Mouse (Mus musculus) forebrain, embryonic 14.5 days (tissue): Measurements from ENCODE around the gene Lat. TPM values are rescaled to one million over a fixed set of nuclear protein-coding genes. Genes with fewer than 3 reads are reported as not detected.
A peak's percentile ranks its signal among the peaks of the same experiment; 100 is the strongest.

Experiments
- ATAC-seq: fragments of 200-750 bp; cut with Nextera tagmentation; 2 replicates; pipeline ENCODE4 v1.8.0; 2017; ENCODE audit warnings: mild to moderate bottlenecking, moderate library complexity
- DNase-seq: peaks from one replicate; pipeline ENCODE4 v3.0.0-alpha.2; 2015; ENCODE audit warnings: low spot score
- H3K27ac ChIP-seq: fragments of 300-500 bp; sonication (generic); 2 replicates; pipeline ENCODE4 v1.5.1; 2014; ENCODE audit warnings: low read depth, mild to moderate bottlenecking, control low read depth, low read length, moderate library complexity
- H3K27me3 ChIP-seq: fragments of 300-500 bp; sonication (generic); replicated peaks from 2 replicates; pipeline ENCODE4 v1.6.1; 2014; ENCODE audit warnings: low read length, control low read depth, mixed read lengths; ENCODE audit not compliant: control insufficient read depth, insufficient read depth
- H3K36me3 ChIP-seq: fragments of 300-500 bp; sonication (generic); 2 replicates; pipeline ENCODE4 v1.6.1; 2014; ENCODE audit warnings: low read length, control low read depth; ENCODE audit not compliant: control insufficient read depth, insufficient read depth
- H3K4me1 ChIP-seq: fragments of 300-500 bp; sonication (generic); 2 replicates; pipeline ENCODE4 v1.6.1; 2014; ENCODE audit warnings: antibody characterized with exemption, low read length, control low read depth; ENCODE audit not compliant: control insufficient read depth, insufficient read depth
- H3K4me2 ChIP-seq: fragments of 300-500 bp; sonication (generic); 2 replicates; pipeline ENCODE4 v1.6.1; 2014; ENCODE audit warnings: mild to moderate bottlenecking, control low read depth, low read length
- H3K4me3 ChIP-seq: fragments of 300-500 bp; sonication (generic); 2 replicates; pipeline ENCODE4 v1.5.1; 2014; ENCODE audit warnings: low read depth, low read length, control low read depth
- H3K9ac ChIP-seq: fragments of 300-500 bp; sonication (generic); 2 replicates; pipeline ENCODE4 v1.6.1; 2014; ENCODE audit warnings: mild to moderate bottlenecking, low read length, control low read depth, moderate library complexity
- H3K9me3 ChIP-seq: fragments of 300-500 bp; sonication (generic); replicated peaks from 2 replicates; pipeline ENCODE4 v1.6.1; 2016; ENCODE audit warnings: low read length, control low read depth, mixed read lengths; ENCODE audit not compliant: control insufficient read depth
- WGBS: fragments of 180-500 bp; shearing (Covaris S2); extraction: QIAGEN DNeasy Blood & Tissue Kit; methylation state at CpG from one replicate; pipeline ENCODE4 v1.1.7; 2014; 5-methylcytosine and 5-hydroxymethylcytosine counted together
- polyA plus RNA-seq: library from polyadenylated mRNA; unstranded; fragments of >200 nt; fragmentation: Nextera tagmentation; extraction: Ambion mirVana; gene quantifications from 2 replicates; pipeline ENCODE4 v1.2.1, GENCODE M21; 2014

Lat gene
- polyA plus RNA-seq, 1 experiment from 2014 or later = 0.50 TPM

DNA sequence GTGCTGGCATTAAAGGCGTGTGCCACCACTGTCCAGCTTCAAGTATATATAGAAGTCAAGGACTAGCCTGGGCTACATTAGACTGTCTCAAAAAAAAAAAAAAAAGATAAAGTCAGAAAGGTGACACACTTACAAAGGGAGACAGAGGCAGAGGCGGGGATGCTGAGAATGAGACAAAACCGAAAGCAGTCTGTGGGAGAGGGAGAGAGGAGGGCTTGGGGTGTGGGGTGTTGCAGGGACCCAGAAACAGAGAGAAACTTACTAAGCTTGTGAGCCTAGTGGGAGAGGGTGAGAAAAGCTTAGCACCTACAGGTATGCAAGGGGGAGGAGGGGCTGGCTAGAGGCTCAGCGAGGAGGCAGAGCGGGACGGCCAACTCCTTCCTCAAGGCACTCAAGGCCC lies 11.5 kb downstream of the Lat start:
- DNase-seq = no peak
- Histone ChIP-seq H3K4me1 (no peaks in the 10 kb centered on the region), H3K4me2 (no peak overlapping the region), H3K4me3 (no peak overlapping the region), H3K27ac (no peak overlapping the region), H3K9me3 (no peaks in the 10 kb centered on the region), H3K27me3 (no peaks in the 10 kb centered on the region), H3K9ac (no peak overlapping the region), H3K36me3 (no peaks in the 10 kb centered on the region)
- WGBS = 88% methylated on average over 6 of the region's 6 CpGs
- ATAC-seq = no peak

DNA sequence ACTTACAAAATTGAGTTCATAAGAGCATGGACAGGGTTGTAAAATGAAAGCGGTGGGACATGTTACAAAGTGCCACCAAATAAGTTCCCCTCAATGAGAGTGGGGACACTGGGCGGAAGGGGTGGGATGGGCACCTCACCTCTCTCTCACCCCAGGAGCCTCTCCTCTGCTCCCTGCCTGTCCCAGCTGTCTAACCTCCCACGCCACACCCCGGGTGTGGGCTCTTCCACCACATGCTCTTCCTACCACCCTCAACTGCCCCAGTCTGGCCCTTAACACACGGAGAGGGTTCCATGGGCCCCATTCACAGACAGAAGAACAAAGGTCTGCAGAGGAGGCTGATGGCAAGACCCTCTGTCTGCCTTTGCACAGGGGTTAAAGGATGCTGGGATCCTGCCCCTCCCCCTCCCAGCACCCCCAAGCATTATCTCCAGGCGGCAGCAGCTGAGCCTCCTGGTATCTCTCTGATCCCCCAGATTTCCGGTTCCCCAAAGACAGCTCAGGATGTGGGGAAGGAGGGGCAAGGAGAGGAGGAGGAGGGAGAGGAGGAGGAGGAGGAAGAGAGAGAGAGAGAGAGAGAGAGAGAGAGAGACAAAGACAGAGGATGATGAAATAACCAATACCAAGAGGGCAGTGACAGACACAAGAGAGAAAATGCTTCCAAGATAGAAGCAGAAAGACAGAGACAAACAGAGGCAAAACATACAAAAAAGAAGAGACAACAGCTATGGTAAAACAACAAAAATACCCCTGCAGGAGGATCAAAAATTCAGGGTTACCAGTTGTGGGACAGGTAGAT lies 12.4 kb downstream of the Lat start:
- DNase-seq (no peak), ATAC-seq (no peak)
- Histone ChIP-seq H3K36me3 (no peaks in the 10 kb centered on the region), H3K4me1 (no peaks in the 10 kb centered on the region), H3K27ac (no peak overlapping the region), H3K27me3 (no peaks in the 10 kb centered on the region), H3K4me2 (no peak overlapping the region), H3K9ac (no peak overlapping the region), H3K9me3 (no peaks in the 10 kb centered on the region), H3K4me3 (no peak overlapping the region)
- WGBS = 55% methylated on average over 7 of the region's 7 CpGs

DNA sequence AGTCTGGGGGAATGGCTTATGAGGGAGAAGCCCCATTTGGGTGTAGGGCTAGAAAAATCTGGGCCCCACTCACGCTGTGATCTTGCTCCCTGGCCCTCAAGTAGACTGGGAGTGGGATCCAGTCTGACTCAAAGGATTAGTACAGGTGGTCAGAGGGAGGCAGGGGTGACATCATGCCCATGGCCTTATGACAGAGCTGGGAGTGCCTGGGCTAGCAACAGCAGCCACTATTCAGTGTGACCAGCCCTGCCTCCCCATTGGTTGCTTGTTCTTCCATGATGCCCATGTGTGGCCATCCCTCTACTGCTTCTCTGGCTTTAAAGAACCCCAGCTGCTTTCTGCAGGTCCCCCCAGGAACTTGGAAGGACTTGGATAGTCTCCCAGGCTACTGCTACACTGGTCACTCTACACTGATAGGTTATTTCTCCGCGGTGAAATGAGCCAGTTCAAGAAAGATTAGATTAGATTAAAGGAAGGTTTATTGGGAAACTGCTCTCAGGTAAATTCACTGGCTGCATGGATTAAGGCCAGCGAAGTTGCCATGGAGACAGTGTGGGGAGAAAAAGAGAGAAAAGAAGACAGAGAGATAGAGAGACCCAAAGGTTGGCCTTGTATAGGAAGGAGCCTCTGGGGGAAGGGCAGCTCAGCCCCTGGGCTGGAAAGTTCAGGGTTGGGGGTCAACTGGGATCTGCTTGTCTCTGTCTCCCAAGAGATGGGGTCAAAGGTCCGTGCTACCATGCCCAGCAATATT lies 13.3 kb downstream of the Lat start:
- H3K27me3 ChIP-seq = no peaks in the 10 kb centered on the region
- no peak overlapping the region for H3K4me2 ChIP-seq
- 51% methylated on average over 5 of the region's 5 CpGs for WGBS
- no peak overlapping the region for H3K9ac ChIP-seq
- no peak overlapping the region for H3K4me3 ChIP-seq
- H3K27ac ChIP-seq = no peak overlapping the region
- no peak for ATAC-seq
- H3K4me1 ChIP-seq = no peaks in the 10 kb centered on the region
- no peaks in the 10 kb centered on the region for H3K9me3 ChIP-seq
- no peaks in the 10 kb centered on the region for H3K36me3 ChIP-seq
- DNase-seq = no peak

DNA sequence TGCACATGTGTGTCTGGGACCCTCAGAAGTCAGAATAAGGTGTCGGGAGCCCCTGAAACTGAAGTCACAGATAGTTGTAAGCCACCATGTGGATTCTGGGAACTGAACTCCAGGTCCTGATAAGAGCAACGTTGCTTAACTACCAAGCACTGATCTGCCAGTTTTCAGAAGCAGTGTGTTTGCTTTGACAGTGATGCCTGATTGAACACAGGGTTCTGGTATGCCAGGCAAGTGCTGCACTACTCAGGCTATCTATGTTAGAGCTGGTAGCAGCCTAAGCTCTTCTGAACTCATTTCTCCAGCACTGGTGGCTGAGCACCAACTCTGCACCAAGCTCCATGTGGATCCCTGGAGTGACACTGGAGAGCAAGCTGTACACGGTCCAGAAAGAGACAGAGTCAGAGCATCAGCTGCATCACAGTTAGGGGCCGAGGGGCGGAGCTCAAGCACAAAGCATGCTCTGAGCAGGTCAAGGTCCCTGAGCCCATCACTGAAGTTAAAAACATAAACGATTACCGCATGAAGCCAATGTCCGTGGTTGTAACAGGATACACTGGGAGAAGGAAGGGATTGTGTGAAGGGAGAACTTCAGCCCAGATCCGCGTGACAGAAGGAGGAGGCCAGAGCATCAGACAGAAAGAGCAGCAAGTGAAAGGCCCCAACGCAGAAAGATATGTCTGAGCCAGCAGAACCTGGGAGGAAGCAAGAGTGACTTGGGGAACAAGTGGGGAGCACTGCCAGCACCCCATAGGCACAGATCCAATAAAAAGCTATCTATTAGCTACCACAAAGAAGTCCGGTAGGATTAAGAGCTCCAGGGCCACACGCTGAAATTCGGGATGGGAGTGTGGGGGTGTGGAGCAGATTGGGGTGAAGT lies 14.4 kb downstream of the Lat start:
- H3K9me3 ChIP-seq = no peaks in the 10 kb centered on the region
- H3K4me1 ChIP-seq = no peaks in the 10 kb centered on the region
- no peak overlapping the region for H3K9ac ChIP-seq
- H3K27ac ChIP-seq = no peak overlapping the region
- 50% methylated on average over 14 of the region's 14 CpGs for WGBS
- H3K4me2 ChIP-seq = no peak overlapping the region
- H3K27me3 ChIP-seq = no peaks in the 10 kb centered on the region
- H3K4me3 ChIP-seq = no peak overlapping the region
- ATAC-seq (no peak), DNase-seq (no peak)
- H3K36me3 ChIP-seq = no peaks in the 10 kb centered on the region

DNA sequence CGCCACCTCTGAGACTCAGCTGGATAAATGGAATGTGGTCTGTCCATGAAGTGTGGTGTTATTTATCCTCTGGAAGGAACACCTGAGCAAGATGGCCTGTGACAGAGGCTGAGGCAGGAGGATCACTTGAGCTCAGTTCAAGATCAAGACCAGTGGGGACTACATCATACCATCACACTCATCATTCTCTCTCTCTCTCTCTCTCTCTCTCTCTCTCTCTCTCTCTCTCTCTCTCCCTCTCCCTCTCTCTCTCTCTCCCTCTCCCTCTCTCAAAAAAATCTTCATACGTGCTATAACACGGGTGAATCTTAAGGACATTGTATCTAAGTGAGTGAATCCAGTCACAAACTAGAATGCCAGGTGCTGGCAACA lies 15.4 kb downstream of the Lat start:
- no peak overlapping the region for H3K27ac ChIP-seq
- no peak overlapping the region for H3K4me3 ChIP-seq
- H3K4me1 ChIP-seq = no peaks in the 10 kb centered on the region
- ATAC-seq (no peak), DNase-seq (no peak)
- H3K27me3 ChIP-seq = no peaks in the 10 kb centered on the region
- no peaks in the 10 kb centered on the region for H3K36me3 ChIP-seq
- no peak overlapping the region for H3K9ac ChIP-seq
- 91% methylated on average over 3 of the region's 3 CpGs for WGBS
- no peak overlapping the region for H3K4me2 ChIP-seq
- no peaks in the 10 kb centered on the region for H3K9me3 ChIP-seq

DNA sequence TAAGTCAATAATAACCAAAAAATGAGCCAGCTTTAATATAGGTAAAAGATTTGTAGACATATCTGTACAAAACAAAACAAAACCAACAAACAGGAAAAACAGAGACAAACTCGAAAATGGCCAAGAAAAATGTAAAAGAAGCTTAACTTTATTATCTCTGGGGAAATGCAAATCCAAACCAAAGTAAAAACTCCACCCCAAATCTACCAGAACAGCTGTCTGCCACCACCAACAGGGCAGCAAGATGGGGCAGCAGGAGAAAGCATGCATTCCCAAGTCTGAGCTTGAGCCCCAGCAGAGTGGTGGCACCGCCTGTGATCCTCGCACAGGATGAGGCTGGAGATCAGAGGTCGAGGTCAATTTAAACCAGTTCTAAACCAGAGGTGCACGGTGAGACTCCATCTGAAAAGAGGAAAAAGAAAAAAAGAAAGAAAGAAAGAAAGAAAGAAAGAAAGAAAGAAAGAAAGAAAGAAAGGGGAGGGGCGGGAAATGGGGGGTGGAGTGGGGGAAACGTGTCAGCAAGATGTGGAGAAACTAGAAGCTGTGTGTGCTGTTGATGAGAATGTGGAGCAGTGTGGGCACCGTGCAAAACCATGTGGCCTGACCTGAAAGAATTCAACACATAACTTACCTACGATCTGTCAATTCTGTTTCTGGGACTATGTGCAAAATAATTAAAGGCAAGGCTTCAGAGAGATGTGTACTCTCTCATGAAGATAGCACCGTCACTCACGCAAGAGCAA lies 15.9 kb downstream of the Lat start:
- Histone ChIP-seq H3K4me3 (no peak overlapping the region), H3K4me1 (no peaks in the 10 kb centered on the region), H3K27me3 (no peaks in the 10 kb centered on the region), H3K36me3 (no peaks in the 10 kb centered on the region), H3K9ac (no peak overlapping the region), H3K27ac (no peak overlapping the region), H3K4me2 (no peak overlapping the region), H3K9me3 (no peaks in the 10 kb centered on the region)
- ATAC-seq = no peak
- WGBS = 67% methylated on average over 11 of the region's 11 CpGs
- no peak for DNase-seq

DNA sequence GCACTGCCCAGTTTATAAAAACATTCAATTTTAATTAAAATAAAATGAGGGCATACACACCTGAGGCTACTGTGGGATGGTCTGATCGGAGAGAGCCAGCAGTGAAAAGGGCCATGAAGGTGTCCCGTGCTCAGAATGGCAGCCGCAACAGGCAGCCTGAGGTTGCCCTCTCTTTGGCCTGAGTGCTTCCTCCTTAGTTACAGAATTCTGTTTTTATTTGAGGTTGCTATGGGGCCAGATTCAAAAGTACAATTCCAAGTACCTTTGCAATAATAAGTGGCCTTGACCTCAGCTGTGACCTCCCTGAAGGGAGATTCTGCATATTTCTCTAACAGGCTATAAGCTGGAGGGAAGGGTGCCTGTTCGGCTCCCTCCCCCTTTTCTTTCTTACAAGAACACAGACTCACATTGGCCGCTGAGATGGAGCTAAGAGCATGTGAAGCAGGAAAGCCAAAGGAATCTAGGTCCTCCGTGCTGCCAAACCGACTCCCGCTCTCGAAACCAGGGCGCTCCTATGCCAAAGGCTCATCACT lies 17.9 kb downstream of the Lat start:
- no peaks in the 10 kb centered on the region for H3K27me3 ChIP-seq
- 56% methylated on average over 10 of the region's 10 CpGs for WGBS
- H3K9ac ChIP-seq = peak overlapping the region; percentile 29
- H3K9me3 ChIP-seq = no peaks in the 10 kb centered on the region
- no peaks in the 10 kb centered on the region for H3K36me3 ChIP-seq
- DNase-seq (no peak), ATAC-seq (no peak)
- no peak overlapping the region for H3K27ac ChIP-seq
- no peak overlapping the region for H3K4me3 ChIP-seq
- no peak overlapping the region for H3K4me2 ChIP-seq
- H3K4me1 ChIP-seq = no peaks in the 10 kb centered on the region

DNA sequence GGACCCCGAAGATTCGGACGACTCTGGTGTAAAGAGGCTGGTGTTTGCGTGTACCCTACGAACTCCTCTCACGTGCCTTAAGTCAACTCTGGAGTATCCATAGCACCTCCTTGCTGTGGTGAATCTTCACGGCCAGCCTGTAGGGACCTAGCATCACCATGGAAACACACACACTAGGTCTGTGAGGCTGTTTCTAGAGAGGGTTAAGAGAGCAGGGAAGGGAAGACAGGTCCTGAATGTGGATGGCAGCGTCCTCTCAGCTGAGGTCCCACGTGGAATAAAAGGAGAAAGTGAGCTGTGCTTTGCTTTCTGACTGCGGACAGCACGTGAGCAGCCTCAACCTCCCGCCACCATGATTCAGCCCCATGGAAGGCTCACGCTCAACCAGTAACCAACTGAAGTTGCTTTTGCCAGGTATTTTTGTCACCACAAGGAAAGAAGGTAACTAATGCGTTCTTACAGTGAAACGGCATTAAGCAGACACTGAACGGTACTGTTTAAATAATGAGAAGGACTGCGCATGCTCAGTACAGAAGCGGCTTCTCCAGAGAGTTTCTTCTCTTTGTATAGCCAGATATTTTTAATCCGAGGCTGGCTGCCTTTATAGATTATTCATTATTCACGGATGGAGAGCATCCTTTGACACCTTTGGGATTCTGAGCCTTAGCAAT lies 18.5 kb downstream of the Lat start:
- no peaks in the 10 kb centered on the region for H3K27me3 ChIP-seq
- H3K4me1 ChIP-seq = no peaks in the 10 kb centered on the region
- no peaks in the 10 kb centered on the region for H3K9me3 ChIP-seq
- H3K27ac ChIP-seq = no peak overlapping the region
- H3K4me3 ChIP-seq = no peak overlapping the region
- H3K36me3 ChIP-seq = no peaks in the 10 kb centered on the region
- 66% methylated on average over 20 of the region's 20 CpGs for whole genome bisulfite sequencing
- DNase-seq (no peak), ATAC-seq (no peak)
- H3K4me2 ChIP-seq = peak overlapping the region; percentile 16; the same call in 1 of the 2 replicates
- peak overlapping the region; percentile 29 for H3K9ac ChIP-seq
